In the genomic region with DNA sequence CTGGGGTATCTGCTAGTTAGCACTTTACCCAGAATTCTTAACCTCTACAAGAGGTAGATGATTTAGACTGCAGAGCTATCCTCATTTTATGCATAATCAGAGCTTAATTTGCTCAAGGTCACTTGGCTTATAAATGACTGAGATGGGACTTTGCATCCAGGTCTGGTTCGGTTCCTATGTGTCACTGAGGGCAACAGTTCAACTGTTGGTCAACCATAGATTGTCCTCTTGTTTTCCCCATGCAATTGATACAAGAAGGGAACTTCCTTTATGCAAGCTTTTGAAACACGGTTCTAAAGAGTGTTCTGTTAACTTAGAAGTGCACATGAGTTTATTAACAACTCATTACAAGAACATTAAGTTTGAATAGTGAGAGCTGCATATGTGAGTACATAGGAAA, we compare ENCODE assay signal across 31 mouse cellular contexts. TPM values are rescaled to one million over a fixed set of nuclear protein-coding genes. Genes with fewer than 3 reads are reported as not detected.
"Had no signal": no experiment of that assay in that cellular context is flagged by ENCODE, and none has a peak within 500 bp of the region (broad histone marks: within the 10 kb centered on the region; RNA-seq: fewer than 3 reads in every experiment).

No protein-coding gene starts in this region.

- DNase-seq: forebrain, postnatal 0 days; gastrocnemius, postnatal 14 days; gastrocnemius, postnatal 36 days; heart, adult 18-20 months; heart, postnatal 14 days; heart, postnatal 36 days; kidney, adult 11 months; kidney, adult 2 months; kidney, adult 9 months; kidney, postnatal 14 days; kidney, postnatal 36 days; layer of hippocampus, adult 9-11 months; layer of hippocampus, postnatal 36 days; left cerebral cortex, postnatal 4 days had no signal

- ATAC-seq: forebrain, postnatal 0 days; hindbrain, postnatal 0 days; intestine, embryonic 16.5 days had no signal

- H3K9ac ChIP-seq: forebrain, postnatal 0 days; heart, embryonic 13.5 days; heart, embryonic 15.5 days; hindbrain, embryonic 13.5 days; hindbrain, embryonic 15.5 days; kidney, embryonic 15.5 days; limb, embryonic 13.5 days; limb, embryonic 15.5 days had no signal

- H3K4me3 ChIP-seq: heart, embryonic 13.5 days; heart, embryonic 15.5 days; hindbrain, embryonic 13.5 days; hindbrain, embryonic 15.5 days; kidney, embryonic 15.5 days; limb, embryonic 13.5 days; limb, embryonic 15.5 days had no signal

- H3K4me2 ChIP-seq: heart, embryonic 11.5 days; heart, embryonic 13.5 days; heart, embryonic 15.5 days; hindbrain, embryonic 13.5 days; hindbrain, embryonic 15.5 days; kidney, embryonic 15.5 days; limb, embryonic 13.5 days; limb, embryonic 15.5 days had no signal

- H3K36me3 ChIP-seq: heart, embryonic 13.5 days; heart, embryonic 15.5 days; hindbrain, embryonic 13.5 days; hindbrain, embryonic 15.5 days; kidney, embryonic 15.5 days; limb, embryonic 13.5 days; limb, embryonic 15.5 days had no signal

- H3K27me3 ChIP-seq: heart, embryonic 13.5 days; heart, embryonic 15.5 days; hindbrain, embryonic 13.5 days; hindbrain, embryonic 15.5 days; kidney, embryonic 15.5 days; limb, embryonic 13.5 days; limb, embryonic 15.5 days had no signal

- H3K4me1 ChIP-seq: heart, embryonic 13.5 days; heart, embryonic 15.5 days; hindbrain, embryonic 13.5 days; hindbrain, embryonic 15.5 days; limb, embryonic 13.5 days; limb, embryonic 15.5 days had no signal

- H3K27ac ChIP-seq: heart, embryonic 13.5 days; heart, embryonic 15.5 days; hindbrain, embryonic 13.5 days; hindbrain, embryonic 15.5 days; hindbrain, postnatal 0 days; kidney, embryonic 15.5 days; kidney, postnatal 0 days; limb, embryonic 13.5 days; limb, embryonic 15.5 days had no signal

- H3K9me3 ChIP-seq: heart, embryonic 13.5 days; heart, embryonic 15.5 days; hindbrain, embryonic 13.5 days; hindbrain, embryonic 15.5 days; kidney, embryonic 15.5 days; limb, embryonic 13.5 days; limb, embryonic 15.5 days had no signal

RNA-seq across cellular contexts. Expression of a gene that starts 2.9 kb away (rescaled TPM):
- total RNA-seq: gastrocnemius, postnatal 14 days; heart, adult 18-20 months; heart, postnatal 14 days; heart, postnatal 36 days; hematopoietic stem cell, adult 5-6 weeks; layer of hippocampus, postnatal 36 days had no signal
- polyA plus RNA-seq: gonadal fat pad, adult 2 months; limb, embryonic 11.5 days had no signal

RNA-seq across cellular contexts. Expression of a gene that starts 43.0 kb away (rescaled TPM):
- total RNA-seq: gastrocnemius, adult 18-20 months; heart, adult 18-20 months; hindbrain, postnatal 0 days; left cerebral cortex, postnatal 10 days had no signal
- polyA plus RNA-seq: hindbrain, embryonic 11.5 days; hindbrain, embryonic 13.5 days; limb, embryonic 11.5 days had no signal
